Comparison of ENCODE assay signal across 22 mouse cellular contexts in the genomic region with DNA sequence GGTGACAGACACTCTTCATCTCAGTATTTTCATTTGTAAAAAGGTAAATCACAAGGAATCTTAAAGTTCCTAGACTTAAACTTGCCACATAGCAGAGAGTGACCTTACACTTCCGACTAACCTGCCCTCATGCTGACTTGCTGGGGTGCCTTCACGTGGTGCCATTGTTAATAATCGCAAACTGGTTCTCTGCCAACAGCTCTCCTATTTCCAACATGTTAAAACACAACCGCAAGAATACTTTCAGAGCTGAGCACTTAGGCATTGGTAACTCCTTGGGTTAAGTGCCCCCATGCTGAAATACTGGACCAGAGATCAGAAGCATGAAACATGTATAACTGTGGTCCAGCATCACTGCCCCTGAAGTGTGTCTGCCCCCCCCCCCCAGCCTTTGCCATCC.
"Had no signal": no experiment of that assay in that cellular context is flagged by ENCODE, and none has a peak within 500 bp of the region (broad histone marks: within the 10 kb centered on the region; RNA-seq: fewer than 3 reads in every experiment).

No protein-coding gene starts in this region.

- H3K36me3 ChIP-seq: heart, embryonic 10.5 days; heart, embryonic 12.5 days; hindbrain, embryonic 15.5 days; limb, embryonic 15.5 days had no signal

- ATAC-seq: forebrain, postnatal 0 days; hindbrain, postnatal 0 days; intestine, embryonic 16.5 days had no signal

- H3K4me3 ChIP-seq: heart, embryonic 10.5 days; heart, embryonic 12.5 days; hindbrain, embryonic 13.5 days; hindbrain, embryonic 15.5 days; kidney, embryonic 15.5 days; limb, embryonic 13.5 days; limb, embryonic 15.5 days had no signal

- DNase-seq: forebrain, postnatal 0 days; gastrocnemius, postnatal 14 days; gastrocnemius, postnatal 36 days; heart, adult 18-20 months; heart, postnatal 10 days; kidney, adult 11 months; kidney, adult 8-10 months; kidney, postnatal 14 days; kidney, postnatal 36 days; layer of hippocampus, adult 9-11 months; layer of hippocampus, postnatal 36 days; left cerebral cortex, postnatal 4 days had no signal

- H3K9me3 ChIP-seq: heart, embryonic 10.5 days; heart, embryonic 12.5 days; hindbrain, embryonic 13.5 days; hindbrain, embryonic 15.5 days; kidney, embryonic 15.5 days; limb, embryonic 13.5 days; limb, embryonic 15.5 days had no signal

- H3K9ac ChIP-seq: forebrain, postnatal 0 days; heart, embryonic 12.5 days; hindbrain, embryonic 13.5 days; hindbrain, embryonic 15.5 days; kidney, embryonic 15.5 days; limb, embryonic 13.5 days; limb, embryonic 15.5 days had no signal

- H3K4me2 ChIP-seq: heart, embryonic 12.5 days; hindbrain, embryonic 13.5 days; hindbrain, embryonic 15.5 days; kidney, embryonic 15.5 days; limb, embryonic 13.5 days; limb, embryonic 15.5 days had no signal

- H3K4me1 ChIP-seq: hindbrain, embryonic 13.5 days; hindbrain, embryonic 15.5 days; limb, embryonic 15.5 days had no signal

- H3K27me3 ChIP-seq: heart, embryonic 12.5 days; hindbrain, embryonic 13.5 days; hindbrain, embryonic 15.5 days; kidney, embryonic 15.5 days; limb, embryonic 13.5 days; limb, embryonic 15.5 days had no signal

- H3K27ac ChIP-seq: heart, embryonic 10.5 days; hindbrain, embryonic 13.5 days; hindbrain, embryonic 15.5 days; hindbrain, postnatal 0 days; kidney, postnatal 0 days; limb, embryonic 13.5 days; limb, embryonic 15.5 days had no signal
